Mouse (Mus musculus) right cerebral cortex, adult 2 months (tissue): ENCODE data around the gene Gm3512.
A peak's percentile ranks its signal among the peaks of the same experiment; 100 is the strongest.
"Not testable (repeated sequence)": the region's sequence is repeated elsewhere in the genome, so short reads cannot be mapped to it uniquely, and the experiment has no call there.

Experiments
- DNase-seq, 2 experiments: peaks; one replicate each; pipeline ENCODE4 v3.0.0; 2021 to 2022; ENCODE audit warnings: low spot score in 2 of 2

The Gm3512 gene

DNA sequence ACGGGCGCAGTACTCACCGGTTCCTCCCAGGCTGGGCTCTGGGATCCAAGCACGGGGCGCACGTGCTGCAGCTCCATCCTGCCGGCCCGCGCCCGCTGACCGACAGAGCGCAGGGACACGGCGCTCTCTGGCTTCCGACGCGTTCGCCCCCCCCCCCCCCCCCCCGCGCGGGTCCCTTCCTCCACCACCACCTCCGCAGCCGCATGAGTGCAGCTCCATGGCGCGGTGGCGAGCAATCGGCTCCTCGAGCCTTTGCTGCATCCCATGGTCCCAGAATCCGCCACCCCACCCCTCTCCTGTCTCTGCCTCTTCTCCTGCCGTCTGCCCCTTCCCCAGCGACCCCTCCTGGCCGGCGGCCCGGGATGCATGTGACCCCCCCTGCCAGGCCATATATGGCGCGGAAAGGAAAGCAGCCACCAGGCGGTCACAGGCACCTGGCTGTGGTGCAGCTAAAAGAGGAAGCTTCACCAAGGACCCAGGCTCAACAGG, at the start of gene Gm3512:
TSS of gene Gm3512 (minus strand) at position 51 of the 489 bp plus-strand sequence.
- DNase-seq = peak; percentile 1

DNA sequence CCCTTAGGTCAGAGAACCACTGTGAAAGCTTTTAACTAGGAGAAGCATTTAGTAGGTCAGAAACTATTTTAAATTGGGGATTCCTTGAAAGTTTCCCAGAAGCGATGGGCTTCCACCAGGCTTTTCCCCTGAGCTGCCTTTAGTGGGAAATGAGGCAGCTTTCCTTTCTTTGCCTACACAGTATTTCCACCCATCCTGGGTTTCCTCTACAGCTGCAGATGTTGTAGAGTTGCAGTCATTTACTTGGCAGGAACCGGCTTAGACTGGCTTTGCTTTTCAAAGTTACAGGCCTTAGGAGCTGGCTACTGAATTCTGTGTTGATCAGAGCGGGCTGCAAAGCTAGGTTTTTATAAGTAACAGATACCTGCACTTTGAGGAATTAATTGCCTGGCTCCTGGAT, 25.7 kb upstream of the Gm3512 start:
- peak in 1 of 2 experiments; percentile 2 for DNase-seq

DNA sequence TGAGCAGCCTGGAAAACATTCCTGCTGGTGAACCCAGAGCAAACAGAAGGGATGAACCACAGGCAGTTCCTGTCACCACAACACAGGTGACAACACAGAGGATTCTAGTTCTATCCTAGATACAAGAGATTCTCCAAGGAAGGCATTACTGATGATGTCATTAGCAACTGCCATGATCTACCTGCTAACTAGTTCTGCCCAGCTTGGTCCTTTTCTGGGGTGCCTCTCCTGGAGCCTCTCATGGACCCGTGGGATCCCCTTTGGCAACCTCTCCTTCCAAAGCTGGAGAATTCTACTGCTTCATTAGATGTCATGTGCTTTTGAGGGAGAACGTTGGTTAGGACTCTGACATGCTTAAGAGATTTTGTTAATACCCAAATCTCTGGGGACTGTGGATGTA, 20.1 kb upstream of the Gm3512 start, which contains the start of gene Gm16434:
TSS of gene Gm16434 (minus strand) at position 101 of the 400 bp plus-strand sequence.
- DNase-seq = not testable (repeated sequence)

- DNase-seq = not testable (repeated sequence)
Observed at GRCm38 (mm10) chr14:7125312-7125711, 49.0 kb downstream of the Gm3512 start, which contains the start of gene Gm6676. Gene Gm6676 (minus strand): TSS chr14:7125412.

DNA sequence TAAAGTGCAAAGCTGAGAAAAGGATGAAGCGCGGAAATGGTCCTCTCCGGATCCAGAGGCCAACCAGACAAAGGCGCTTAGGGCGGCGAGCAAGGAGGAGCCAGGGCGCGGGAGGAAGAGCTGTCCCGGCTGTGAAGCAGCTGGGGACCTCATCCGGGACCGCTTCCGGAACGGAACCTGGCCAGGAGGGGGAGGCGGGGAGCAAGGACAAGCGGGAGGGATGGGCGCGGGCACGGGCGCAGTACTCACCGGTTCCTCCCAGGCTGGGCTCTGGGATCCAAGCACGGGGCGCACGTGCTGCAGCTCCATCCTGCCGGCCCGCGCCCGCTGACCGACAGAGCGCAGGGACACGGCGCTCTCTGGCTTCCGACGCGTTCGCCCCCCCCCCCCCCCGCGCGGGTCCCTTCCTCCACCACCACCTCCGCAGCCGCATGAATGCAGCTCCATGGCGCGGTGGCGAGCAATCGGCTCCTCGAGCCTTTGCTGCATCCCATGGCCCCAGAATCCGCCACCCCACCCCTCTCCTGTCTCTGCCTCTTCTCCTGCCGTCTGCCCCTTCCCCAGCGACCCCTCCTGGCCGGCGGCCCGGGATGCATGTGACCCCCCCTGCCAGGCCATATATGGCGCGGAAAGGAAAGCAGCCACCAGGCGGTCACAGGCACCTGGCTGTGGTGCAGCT, 69.1 kb downstream of the Gm3512 start:
- peak; percentile 1 to 5 for DNase-seq
